Mouse (Mus musculus) cerebellum, adult 2 months (tissue): ENCODE data around the gene Alk.

Experiments
- CTCF ChIP-seq: fragments of 200-500 bp; IDR thresholded peaks from 2 replicates; pipeline ENCODE4 v1.5.1; 2011; ENCODE audit warnings: low read depth, mild to moderate bottlenecking, control low read depth, low read length, moderate library complexity, borderline replicate concordance; ENCODE audit not compliant: insufficient read depth
- POLR2A ChIP-seq: fragments of 200-500 bp; IDR thresholded peaks from 2 replicates; pipeline ENCODE4 v1.6.1; 2011; ENCODE audit warnings: low read length, control low read depth, borderline replicate concordance; ENCODE audit not compliant: insufficient read depth

DNA sequence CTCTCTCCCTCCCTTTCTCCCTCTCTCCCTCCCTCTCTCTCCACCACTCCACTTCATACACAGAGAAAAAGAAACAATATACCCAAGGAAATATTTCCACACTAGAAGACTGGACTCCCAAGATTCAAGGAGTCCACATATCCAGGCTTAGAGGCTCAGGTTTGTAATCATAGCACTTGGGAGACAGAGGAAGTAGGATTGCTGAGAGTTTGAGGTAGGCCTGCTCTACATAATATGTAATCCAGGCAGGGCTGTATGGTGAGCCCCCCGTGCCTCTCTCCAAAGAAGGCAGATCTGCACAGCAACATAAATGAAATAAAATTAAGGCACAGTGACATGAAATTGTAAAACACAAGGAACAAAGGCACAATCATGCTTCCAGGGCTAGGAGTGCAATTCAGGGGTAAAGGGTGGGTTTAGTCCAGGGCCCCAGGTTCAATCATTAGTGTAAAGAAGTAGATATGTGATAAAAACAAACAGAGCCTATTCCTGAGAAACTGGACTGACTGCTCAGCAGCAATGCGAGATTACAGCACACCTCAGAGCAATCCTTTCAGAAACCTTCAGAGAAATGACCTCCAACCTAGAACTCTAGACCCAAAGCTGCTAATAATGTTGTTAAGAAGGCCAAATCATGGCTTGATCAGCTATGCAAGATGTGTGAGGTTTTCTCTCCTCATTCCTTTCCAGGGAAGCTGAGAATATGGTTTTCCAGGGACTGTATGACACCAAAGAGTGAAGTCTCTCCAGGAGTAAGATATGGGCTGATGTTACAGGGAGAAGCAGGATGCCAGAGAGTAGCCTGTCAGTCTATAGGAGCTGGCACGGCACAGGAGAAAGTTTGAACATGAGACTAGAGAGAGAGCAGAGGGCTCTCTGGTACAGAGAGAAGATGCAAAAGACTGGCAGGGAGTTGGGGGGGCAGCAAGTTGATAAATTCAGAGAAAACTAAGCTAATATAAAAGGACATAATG lies 158.9 kb downstream of the Alk start:
- TF ChIP-seq CTCF = no peak
- no peak for TF ChIP-seq POLR2A
